Mouse (Mus musculus) naive thymus-derived CD4-positive, alpha-beta T cell, adult 5 months (primary cell): Measurements from ENCODE around the gene Crp. TPM values are rescaled to one million over a fixed set of nuclear protein-coding genes. Genes with fewer than 3 reads are reported as not detected.

Source experiments
- polyA plus RNA-seq: library from polyadenylated mRNA; unstranded; fragments of 100-300 nt; shearing (Covaris generic); gene quantifications from one replicate; pipeline ENCODE4 v1.2.1, GENCODE M21; 2017

The Crp gene
- polyA plus RNA-seq, result not detected

DNA sequence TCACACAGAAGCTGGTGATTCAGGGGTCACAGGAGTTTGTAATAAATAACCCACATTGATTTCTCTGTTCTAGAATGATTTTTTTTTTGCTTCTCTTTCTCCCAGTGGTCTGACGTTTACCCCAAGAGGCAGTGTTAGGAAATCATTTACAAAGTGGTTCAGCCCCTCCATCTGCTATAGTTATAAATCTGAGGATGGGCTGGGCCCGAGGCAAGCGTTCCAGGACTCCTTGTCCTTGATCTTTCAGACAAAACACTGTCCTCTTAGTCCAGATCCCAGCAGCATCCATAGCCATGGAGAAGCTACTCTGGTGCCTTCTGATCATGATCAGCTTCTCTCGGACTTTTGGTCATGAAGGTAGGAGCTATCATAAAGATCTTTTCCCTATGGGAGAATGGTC is at the start of gene Crp:
TSS of gene Crp (plus strand) at position 212 of the 400 bp plus-strand sequence.

Other genes with a start within 250 kb of the Crp start
- not detected for gene Slamf9, start 222.7 kb upstream of the Crp start, polyA plus RNA-seq
- gene Igsf9, start 216.3 kb upstream of the Crp start, polyA plus RNA-seq, result 0.90 TPM
- gene Tagln2, start 198.0 kb upstream of the Crp start, polyA plus RNA-seq, result 280 TPM
- 0.55 TPM for gene Cfap45, start 177.3 kb upstream of the Crp start, polyA plus RNA-seq
- not detected for gene Vsig8, start 142.1 kb upstream of the Crp start, polyA plus RNA-seq
- gene Slamf8, start 107.5 kb upstream of the Crp start, polyA plus RNA-seq, result not detected
- gene Fcrl6, start 95.5 kb upstream of the Crp start, polyA plus RNA-seq, result not detected
- 2.0 TPM for gene Dusp23, start 65.1 kb upstream of the Crp start, polyA plus RNA-seq
- gene Apcs, start 197.0 kb downstream of the Crp start, polyA plus RNA-seq, result not detected